Mouse (Mus musculus): ENCODE measurements around the gene Dnajc6.

The Dnajc6 gene

DNA sequence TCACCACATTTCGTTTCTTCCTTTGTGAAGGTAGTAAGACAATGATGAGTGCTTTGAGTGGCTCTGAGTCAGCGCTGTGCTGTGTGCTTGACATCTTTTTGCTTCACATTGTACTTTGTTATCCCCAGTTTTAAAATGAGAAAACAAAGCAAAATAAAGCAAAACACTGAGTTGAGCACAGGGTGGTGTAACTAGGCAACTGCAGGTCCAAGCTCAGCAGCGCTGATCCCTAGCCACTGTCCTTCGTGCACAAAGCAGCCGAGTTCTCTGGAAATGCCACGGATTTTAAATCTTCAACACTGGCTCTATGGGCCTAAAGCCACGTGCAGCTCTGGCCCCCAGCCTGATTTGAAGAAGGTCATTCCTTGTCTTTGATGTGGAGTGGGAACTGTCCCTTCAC is 72.6 kb downstream of the Dnajc6 start:
- in situ Hi-C loops (cut with MboI), result no loop called here

GRCm38 (mm10) chr4:101572142-101572541 is 75.7 kb downstream of the Dnajc6 start:
- in situ Hi-C loops (cut with MboI), result no loop called here

DNA sequence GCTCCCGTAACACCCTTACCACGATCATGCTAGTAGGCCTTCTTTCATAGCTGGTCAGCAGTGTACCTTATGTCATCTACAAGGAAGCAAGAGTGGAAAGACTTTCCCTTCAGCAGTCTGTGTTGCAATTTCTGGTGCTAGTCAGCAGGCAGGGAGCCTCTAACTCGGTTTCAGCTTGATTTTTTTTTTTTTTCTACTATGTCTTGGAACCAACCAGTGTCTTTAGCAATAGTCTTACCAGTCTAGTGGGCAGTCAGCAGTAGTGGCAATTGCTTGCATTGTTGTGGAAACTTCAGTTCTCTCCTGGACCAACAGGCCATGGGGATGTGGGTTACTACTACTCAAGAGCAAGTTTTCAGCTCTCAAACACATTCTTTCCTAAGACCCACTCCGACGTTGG is 78.9 kb downstream of the Dnajc6 start:
- in situ Hi-C loops (cut with MboI), result no loop called here

GRCm38 (mm10) chr4:101578720-101579119 is 82.3 kb downstream of the Dnajc6 start:
- in situ Hi-C loops (cut with MboI), result no loop called here

- in situ Hi-C loops (cut with MboI), result no loop called here
Observed at GRCm38 (mm10) chr4:101579517-101579916, 83.1 kb downstream of the Dnajc6 start.

DNA sequence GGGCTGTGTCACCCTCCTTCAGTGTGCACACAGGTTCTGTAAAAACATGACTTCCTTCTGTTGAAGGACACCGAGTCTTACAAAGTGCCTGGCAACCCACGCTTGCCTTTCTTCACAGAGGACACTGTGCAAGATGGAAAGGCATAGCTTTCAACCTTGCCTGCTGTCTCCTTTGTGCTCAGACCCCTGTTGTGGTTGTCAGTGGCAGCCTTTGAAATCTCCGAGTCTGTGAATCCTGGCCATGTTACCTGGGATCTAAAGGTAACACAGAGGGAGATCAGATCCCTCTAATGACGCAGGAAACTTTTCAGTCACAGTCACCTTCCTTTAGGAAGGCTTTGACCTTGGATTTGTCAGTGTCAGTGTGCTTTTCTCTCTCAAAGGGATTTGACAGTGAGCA is 84.7 kb downstream of the Dnajc6 start:
- in situ Hi-C loops (cut with MboI), result no loop called here

GRCm38 (mm10) chr4:101582882-101583281 is 86.4 kb downstream of the Dnajc6 start:
- in situ Hi-C loops (cut with MboI), result no loop called here

- in situ Hi-C loops (cut with MboI), result no loop called here
Observed at GRCm38 (mm10) chr4:101584524-101585454, 88.3 kb downstream of the Dnajc6 start.

DNA sequence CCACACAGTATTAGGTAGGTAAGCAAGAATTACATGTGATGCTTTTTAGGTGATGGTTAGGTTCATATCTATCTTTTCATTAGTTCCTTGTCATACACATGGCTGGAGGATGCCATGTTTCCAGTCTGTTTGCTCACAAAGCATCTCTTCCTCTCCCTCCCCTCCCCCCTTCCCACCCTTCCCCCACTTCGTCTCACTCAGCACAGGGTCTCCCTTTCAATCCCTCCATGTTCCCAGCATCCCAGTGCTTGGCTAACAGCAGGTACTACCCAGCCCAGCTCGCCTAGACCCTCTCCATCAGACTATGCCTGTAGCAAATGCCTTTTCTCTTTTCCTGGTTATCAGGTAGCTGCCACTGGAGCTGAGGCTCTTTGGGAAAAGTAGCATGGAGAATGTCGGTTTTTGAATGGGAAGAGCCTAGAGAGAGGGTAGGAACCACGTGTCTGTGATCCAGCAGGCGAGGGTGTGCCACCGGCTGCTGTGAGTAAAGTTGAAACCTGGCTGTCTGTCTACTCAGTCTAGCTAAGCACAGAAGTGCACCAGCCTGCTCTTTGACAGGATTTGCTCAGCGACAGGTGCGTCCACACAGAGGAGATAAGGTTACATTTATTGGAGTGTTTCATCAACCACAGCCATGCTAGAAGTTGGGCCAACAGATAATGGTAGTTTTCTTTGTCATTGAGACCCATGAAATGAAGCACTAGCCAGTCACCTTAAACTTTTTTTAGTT is 89.2 kb downstream of the Dnajc6 start:
- in situ Hi-C loops (cut with MboI), result no loop called here

DNA sequence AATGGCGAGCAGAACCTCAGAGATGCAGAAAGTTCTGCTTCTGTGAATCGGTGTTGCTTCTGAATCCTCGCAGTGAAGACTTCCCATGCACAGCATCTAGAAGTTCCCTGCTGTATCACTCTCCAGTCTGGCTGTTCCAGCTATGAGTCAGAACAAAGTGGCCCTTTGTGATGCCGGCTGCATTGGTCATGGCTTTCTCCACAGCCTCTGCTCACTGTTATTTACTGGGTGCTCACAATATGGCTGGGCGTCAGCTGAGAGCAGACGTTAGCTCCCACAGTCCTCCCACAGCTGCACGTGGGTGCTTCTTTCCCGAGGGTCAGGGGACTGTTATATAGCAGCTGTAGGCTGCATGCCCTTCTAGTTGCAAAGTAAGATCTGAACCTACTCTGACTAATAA is 92.5 kb downstream of the Dnajc6 start:
- in situ Hi-C loops (cut with MboI), result no loop called here

DNA sequence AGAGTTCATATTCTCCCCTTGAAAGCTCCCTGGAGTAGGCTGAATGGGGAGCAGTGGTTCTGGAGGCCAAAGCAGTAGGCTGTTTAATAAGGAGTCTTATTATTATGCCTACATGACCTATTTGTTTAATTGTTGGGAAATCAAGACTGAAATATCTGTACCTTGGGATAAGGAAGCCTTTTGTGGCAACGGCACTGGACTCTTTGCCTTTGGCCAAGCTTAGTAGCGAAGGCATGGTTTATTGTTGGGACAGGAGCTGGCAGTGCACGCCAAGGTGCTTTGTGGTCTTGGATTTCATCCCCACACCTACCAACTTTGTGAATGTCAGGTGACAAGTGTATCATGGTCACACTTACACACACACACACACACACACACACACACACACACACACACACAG is 93.3 kb downstream of the Dnajc6 start:
- in situ Hi-C loops (cut with MboI), result no loop called here

DNA sequence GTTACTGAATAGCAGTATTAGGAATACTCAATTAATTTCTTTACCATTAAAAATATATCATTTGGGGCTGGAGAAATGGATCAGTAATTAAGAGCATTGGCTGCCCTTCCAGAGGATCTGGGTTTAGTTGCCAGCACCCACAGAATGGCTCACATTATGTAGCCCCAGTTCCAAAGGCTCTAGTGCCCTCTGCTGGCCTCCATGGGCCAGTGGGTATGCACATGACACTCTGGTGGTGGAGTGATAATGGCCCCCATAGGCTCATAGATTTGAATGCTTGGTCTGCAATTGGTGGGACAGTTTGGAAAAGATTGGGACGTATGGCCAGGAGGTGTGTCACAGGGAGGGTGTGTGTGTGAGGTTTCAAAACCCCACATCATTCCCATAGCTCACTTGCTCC is 95.0 kb downstream of the Dnajc6 start:
- in situ Hi-C loops (cut with MboI), result no loop called here

GRCm38 (mm10) chr4:101592466-101592865 is 96.0 kb downstream of the Dnajc6 start:
- in situ Hi-C loops (cut with MboI), result no loop called here

DNA sequence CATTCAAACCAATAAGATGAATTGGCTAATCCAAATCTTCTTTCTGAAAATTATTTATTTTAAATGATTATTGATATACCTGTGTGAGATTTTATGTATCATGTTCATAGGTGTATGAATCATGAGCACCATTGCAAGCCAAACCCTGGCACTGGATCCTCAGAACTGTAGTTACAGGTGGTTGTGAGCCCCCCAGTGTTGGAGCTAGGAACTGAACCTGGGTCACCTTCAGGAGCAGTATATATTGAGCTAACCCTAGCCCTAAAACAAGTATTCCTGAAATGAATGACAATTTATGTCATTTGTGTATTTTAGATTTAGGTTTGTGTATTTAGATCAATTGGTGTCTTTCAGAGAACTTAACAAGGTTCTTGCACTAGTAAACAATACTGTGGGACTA is 105.3 kb downstream of the Dnajc6 start:
- in situ Hi-C loops (cut with MboI), result no loop called here

DNA sequence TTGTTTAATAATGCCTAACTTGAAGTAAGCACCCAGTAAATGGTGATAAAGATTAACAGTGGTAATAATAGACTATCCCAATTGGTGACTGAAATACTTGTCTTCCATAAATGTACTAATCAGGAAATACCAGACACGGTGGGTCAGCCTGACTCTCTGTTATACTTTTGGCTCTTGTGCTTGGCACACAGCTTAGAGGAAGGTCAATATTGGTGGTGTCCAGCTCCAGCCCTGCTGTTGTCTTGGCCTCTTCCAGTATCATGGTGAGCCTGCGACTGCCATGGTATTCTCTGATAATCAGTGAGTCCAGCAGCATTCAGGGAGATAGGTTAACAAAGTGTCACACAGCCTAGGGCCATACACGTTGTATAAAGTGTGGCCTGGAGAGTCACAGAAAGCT is 107.2 kb downstream of the Dnajc6 start:
- in situ Hi-C loops (cut with MboI), result no loop called here

DNA sequence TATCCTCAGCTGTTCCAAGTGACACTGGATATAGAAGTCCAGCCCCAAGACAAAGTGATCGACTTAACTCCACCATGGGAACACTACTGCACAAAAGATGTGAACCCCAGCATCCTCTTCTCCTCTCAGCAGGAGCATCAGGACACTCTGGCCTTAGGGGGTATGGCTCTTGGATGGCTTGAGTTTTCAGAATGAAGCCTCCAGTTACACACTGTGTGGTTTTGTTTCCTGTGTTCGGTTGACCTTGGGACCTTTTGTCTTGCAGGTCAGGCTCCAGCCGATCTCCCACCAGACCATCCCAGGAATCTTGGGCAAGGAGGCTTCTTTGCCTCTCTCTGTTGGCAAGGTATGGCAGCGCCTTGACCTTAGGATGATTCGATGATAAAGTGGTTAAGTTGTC is 120.1 kb downstream of the Dnajc6 start:
- in situ Hi-C loops (cut with MboI), result no loop called here

GRCm38 (mm10) chr4:101617742-101618141 is 121.3 kb downstream of the Dnajc6 start:
- in situ Hi-C loops (cut with MboI), result no loop called here

- in situ Hi-C loops (cut with MboI), result no loop called here
Observed at GRCm38 (mm10) chr4:101620206-101620605, 123.8 kb downstream of the Dnajc6 start.

GRCm38 (mm10) chr4:101621241-101621640 is 124.8 kb downstream of the Dnajc6 start:
- in situ Hi-C loops (cut with MboI), result no loop called here

GRCm38 (mm10) chr4:101625278-101625677 is 128.8 kb downstream of the Dnajc6 start:
- in situ Hi-C loops (cut with MboI), result loop anchor here (25.0 kb wide), 1 partner anchor 263 kb away; no protein-coding TSS in a partner anchor

DNA sequence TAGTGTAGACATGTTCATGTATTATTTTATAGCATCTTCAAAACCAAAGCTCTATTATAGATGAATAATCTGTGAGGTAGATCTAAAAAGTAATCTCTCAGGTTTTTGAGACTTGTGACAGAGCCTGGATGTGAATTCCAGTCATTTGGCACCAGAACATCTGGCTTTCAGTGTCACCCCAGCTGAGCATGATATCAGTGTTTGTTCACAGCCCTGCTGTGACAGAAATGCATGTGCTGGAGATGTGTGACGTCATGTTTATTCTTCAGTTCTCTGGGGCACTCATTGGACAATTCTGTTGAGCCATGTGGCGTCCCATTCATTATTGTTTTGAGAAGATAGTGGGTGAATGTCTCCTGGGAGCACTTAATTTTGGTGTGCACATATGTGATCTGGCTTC is 139.1 kb downstream of the Dnajc6 start:
- in situ Hi-C loops (cut with MboI), result loop anchor here (25.0 kb wide), 1 partner anchor 273 kb away; no protein-coding TSS in a partner anchor

- in situ Hi-C loops (cut with MboI), result loop anchor here (25.0 kb wide), 1 partner anchor 275 kb away; no protein-coding TSS in a partner anchor
Observed at GRCm38 (mm10) chr4:101637472-101637871, 141.0 kb downstream of the Dnajc6 start.

DNA sequence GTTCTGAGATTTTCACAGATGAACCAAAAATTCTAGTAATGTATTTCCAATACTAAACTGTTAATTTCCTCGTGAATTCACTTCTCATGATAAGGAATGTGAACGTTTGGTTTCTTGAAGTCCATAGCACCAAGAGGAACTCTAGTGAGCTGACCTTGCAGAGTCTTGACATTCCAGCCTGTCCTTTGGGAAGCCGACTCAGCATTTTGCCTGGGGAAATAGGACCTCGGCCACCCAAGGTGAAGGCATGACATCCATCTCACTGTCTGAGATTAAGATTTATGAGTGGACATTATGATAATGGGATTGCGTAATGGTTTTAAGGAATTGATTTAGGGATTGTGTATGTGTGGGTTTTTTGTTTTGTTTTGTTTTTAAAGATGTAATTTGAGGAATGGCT is 144.2 kb downstream of the Dnajc6 start:
- in situ Hi-C loops (cut with MboI), result loop anchor here (25.0 kb wide), 1 partner anchor 278 kb away; no protein-coding TSS in a partner anchor

Data from mature B cell (primary cell).